Mouse (Mus musculus) monocyte, adult 5-6 weeks (primary cell): ENCODE results near the gene Bri3. TPM values are rescaled to one million over a fixed set of nuclear protein-coding genes. Genes with fewer than 3 reads are reported as not detected.

Experiments
- ATAC-seq: fragments of 153-309, 156-312 bp; replicated peaks from 2 replicates; pipeline ENCODE4 v1.8.0; 2017; ENCODE audit warnings: mild to moderate bottlenecking; ENCODE audit not compliant: low TSS enrichment, insufficient number of reproducible peaks, severe bottlenecking, poor library complexity, low FRiP score
- total RNA-seq: library from RNA; stranded (forward); fragments of 200-1000, 200-491, 200-594 nt; gene quantifications from 3 replicates; pipeline ENCODE4 v1.2.3, GENCODE M21; 2017

Gene Bri3
- total RNA-seq: 36.6 to 109 TPM (median 73.7 TPM) in 3 replicates

- ATAC-seq: no peak
Observed at GRCm38 (mm10) chr5:144243901-144244487, at the start of gene Bri3. TSS of gene Bri3 (plus strand) at chr5:144244437.

GRCm38 (mm10) chr5:144195567-144195966 lies 48.7 kb upstream of the Bri3 start:
- no peak for ATAC-seq

DNA sequence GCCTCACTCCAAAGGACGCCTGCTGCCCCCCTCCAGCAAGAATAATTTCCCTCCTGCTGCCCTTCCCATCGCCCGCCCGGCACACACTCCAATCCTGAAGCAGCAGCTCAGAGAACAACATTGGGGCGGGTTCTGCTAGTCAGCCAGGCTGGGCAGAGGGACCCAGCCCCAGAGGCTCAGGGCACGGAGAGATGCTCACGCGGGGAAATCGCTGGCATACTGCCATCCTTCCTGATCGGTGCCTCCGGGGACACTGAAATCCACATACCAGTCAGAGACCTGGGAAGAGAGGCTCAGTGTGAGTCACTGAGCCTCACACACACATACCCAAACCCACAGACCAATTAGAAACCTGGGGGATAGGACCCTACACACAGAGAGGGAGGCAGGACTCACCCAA lies 43.6 kb upstream of the Bri3 start:
- ATAC-seq: no peak

DNA sequence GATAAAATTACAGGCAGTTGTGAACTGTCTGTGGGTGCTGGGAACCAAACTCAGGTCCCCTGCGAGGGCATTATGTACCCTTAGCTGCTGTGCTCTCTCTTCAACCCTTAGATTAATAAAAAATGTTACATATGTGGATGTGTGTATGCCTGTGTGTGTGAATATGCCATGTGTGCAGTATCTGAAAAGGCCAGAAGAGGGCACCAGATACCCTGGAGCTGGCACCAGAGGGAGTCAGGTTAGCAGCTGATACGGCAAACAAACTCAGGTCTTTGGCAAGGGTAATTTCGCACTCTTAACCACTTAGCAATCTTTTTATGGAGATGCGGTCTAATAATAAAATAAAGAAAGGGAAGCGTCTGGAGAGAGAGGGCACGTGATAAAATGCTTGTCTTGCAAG lies 41.8 kb upstream of the Bri3 start:
- no peak for ATAC-seq

- no peak for ATAC-seq
Observed at GRCm38 (mm10) chr5:144203398-144203959, 40.8 kb upstream of the Bri3 start.

- no peak for ATAC-seq
Observed at GRCm38 (mm10) chr5:144204303-144204702, 39.9 kb upstream of the Bri3 start.

DNA sequence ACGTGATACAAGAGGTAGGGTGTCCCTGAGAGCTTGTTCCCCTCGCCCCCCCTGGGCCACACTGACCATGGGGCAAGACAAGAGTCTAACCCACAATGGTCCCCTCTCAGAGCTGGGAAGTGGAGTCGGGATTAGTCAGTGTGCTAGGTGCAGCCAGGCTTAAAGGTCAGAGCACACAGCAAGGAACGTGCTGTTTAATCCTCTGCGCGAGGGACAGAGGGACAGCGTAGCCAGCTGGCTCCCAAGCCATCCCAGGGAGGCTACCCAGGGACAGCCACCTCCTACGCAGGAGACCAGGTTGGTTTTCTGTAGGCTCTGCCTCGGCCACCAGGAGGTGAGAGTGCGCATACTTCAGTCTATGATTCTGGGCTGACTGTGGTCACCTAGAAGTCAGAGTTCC lies 39.3 kb upstream of the Bri3 start:
- ATAC-seq: no peak

DNA sequence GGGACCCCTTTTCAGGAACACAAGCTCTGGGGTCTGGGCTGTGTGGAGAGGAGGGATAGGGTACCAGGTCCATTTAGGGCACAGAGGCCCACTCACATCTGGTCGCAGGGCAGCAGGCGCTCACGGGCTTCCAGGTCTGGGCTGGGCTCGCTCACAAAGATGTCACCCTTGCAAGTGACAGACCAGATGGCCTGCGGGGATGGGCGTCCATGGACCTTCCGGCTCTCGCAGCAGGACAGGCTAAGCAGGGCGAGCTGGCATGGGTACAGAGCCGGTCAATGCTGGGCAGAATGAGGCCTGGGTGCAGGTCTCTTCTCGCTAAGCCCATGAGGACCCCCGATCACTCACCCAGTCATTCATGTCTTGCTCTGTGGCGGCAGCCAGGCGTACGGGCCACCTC lies 38.2 kb upstream of the Bri3 start:
- no peak for ATAC-seq

DNA sequence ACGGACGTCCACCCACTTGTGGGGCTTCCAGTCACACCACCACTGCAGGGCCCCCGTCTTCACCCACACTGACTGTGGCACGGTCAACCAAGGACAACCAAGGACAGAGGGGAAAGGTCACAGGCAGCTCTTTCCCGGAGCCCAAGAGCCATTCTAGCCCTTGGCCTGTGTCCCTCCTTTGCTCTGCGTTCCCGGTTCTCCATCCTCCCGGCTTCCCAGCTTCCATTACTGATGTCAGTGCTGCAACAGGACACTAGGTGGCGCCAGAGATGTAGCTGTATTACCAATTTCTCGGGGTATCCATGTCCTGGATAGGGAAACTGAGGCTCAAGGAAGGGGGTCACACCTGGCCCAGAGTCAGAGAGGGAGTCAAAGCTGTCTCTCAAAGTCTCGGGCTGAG lies 36.8 kb upstream of the Bri3 start:
- ATAC-seq: no peak

DNA sequence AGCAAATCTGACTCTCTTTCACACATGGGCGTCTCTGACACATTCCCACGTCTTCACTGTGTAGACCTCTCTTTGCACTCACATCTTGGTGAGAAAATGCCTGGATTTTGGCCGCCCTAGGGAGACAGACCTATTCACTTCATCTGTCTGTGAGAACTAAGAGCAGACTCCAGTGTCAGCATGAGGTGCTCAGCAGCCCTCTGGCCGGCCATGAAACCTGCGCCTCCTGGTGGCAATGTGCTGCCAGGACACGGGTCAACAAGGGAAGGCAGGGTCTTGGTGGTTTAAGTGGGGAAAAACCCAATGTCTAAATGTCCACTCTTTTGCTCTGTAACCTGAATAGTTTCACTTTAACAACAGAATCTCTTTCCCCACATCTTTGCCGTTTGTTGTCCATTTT lies 29.8 kb upstream of the Bri3 start:
- peak; percentile 47 for ATAC-seq

DNA sequence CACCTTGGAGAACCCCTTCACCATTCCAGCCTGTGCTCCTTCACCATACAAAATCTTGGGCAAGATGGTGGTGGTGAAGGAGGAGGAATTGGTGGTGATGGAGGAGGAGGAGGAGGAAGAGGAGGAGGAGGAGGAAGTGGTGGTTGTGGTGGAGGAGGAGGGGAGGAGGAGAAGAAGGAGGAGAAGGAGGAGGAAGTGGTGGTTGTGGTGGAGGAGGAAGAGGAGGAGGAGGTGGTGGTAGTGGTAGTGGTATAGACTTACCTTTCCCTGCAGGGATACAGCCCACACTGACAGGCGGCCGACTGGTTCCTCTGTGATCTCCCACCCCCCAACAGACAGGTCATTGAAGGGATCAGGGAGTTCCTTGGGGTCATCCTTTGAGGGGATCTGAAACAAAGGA lies 28.2 kb upstream of the Bri3 start:
- ATAC-seq: no peak

DNA sequence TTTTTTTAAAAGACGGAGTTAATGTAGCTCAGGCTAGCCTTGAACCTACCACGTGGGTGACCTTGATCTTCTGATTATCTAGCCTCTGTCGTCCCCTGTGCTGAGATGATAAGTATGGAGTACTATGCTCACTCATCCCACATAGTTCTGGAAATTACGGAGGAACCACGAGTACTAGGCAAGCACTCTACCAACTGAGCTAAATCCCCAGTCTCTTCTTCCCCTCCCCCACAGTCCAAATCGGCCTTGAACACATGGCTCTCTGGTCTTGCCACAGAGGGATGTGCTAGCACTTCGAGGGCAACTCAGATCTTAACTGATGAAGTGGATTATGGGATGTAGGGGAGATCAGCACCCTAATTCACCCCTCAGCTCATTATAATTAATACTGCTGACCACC lies 26.2 kb upstream of the Bri3 start:
- ATAC-seq: no peak

DNA sequence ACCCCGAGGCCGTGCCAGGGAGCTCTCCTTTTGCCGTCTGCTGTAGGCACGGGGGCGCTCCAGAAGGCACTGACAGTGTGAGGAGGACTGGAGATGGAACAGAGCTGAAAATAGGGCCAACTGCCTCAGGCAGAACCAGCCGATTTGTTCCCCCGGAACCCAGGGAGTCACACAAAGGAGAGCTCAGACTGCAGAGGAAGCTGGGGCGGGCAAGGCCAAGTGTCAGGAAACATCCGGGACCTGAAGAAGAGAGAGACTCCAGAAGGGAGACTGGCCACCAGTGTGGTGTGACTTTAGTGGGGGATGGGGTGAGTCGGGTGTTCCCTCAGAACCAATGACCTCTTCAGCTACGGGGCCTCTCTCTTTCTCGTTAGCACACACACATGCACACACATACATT lies 24.9 kb upstream of the Bri3 start:
- no peak for ATAC-seq

GRCm38 (mm10) chr5:144219936-144220335 lies 24.3 kb upstream of the Bri3 start:
- no peak for ATAC-seq

DNA sequence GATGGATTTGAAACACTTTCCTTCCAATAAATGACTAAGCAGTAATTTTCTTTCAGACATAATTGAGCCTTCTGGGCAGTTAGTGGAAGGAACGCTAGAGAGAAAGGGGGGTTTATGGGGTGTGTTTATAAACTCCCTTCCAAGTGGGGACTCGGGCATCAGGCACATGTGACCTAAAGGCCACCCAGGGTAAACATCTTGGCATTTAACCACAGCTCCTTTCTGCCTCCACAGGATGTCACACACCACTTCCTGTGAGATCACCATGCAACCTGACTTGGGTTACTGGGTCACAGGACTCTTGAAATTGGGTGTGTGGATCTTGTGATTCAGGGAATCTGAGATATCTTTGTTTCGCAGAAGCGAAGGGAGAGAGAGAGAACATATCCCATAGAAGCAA lies 22.9 kb upstream of the Bri3 start:
- peak; percentile 50 for ATAC-seq

DNA sequence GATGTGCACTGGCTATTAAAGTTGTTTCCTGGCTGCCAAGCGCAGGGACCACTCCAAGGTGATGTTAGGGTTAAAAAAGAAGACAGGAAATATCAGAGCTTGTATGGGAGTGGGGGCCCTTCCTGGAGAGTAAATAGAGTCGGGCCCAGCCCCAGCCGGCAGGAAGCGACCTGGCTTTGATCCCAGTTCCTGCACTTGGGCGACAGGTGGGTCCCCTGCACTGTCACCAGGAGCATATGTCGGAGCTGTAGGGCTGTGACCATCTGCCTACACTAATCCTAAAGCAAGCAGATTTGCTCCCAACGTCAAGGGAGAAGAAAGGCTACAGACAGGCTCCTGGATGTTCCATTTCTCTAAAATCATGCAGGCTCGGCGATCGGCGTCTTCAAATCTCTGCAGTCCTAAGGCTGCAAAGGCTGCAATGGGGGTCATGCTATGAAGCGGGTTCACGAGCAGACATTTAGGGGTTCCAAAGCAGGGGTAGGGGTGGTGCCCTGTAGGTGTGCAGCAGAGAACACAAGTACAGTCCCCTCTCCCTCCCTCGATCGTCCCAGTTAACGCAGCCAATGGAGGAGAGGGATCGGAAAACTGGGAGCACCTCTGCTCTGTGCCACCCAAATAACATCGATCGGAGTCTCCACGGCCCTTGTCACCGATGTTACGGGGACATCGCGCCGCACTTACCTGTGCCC lies 21.3 kb upstream of the Bri3 start:
- peak; percentile 1; the same call in 1 of the 2 replicates for ATAC-seq

DNA sequence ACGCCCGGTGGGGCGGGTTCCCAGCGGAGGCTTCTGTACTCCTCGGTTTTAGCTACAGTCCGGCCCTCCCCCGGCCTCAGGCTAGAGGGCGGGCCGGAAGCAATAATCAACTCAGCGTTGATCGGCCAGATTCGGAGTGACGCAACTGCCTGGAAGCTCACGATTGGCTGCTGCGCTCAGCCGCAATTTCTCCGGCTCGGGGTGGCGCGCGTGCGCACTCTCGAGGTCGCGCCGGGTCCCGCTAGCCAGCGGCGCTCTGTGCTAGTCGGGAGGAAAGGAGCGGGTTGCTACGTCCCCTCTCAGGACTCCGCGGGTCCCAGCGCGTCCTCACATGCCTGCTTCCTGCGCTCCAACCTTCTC lies 20.8 kb upstream of the Bri3 start, which contains the start of gene Tecpr1:
Gene Tecpr1 (minus strand): TSS at position 113 of the 360 bp plus-strand sequence.
- peak; percentile 87 for ATAC-seq

- ATAC-seq: no peak
Observed at GRCm38 (mm10) chr5:144223899-144224816, 20.1 kb upstream of the Bri3 start.

- ATAC-seq: no peak
Observed at GRCm38 (mm10) chr5:144226220-144226619, 18.0 kb upstream of the Bri3 start.
